Mouse (Mus musculus) left cerebral cortex, adult 2 months (tissue): ENCODE measurements around the gene Thap11. TPM values are rescaled to one million over a fixed set of nuclear protein-coding genes. Genes with fewer than 3 reads are reported as not detected.

Experiments
- DNase-seq, 2 experiments: peaks; one replicate each; pipeline ENCODE4 v3.0.0; 2021 to 2022; ENCODE audit warnings: low spot score in 2 of 2, mixed read lengths in 1 of 2; ENCODE audit errors: extremely low spot score in 1 of 2
- H3K27ac ChIP-seq: fragments of 200-600 bp; 2 replicates; pipeline ENCODE4 v1.8.1; 2022
- H3K4me3 ChIP-seq: fragments of 200-600 bp; 2 replicates; pipeline ENCODE4 v1.8.1; 2022
- CTCF ChIP-seq: fragments of 200-600 bp; IDR thresholded peaks from 2 replicates; pipeline ENCODE4 v1.8.1; 2022; ENCODE audit warnings: antibody characterized with exemption, mild to moderate bottlenecking, moderate library complexity
- intact Hi-C: fragments of 180-260 bp; cut with DNase I; formaldehyde crosslinking; loops from one replicate; pipeline ENCODE4 v1.15.1; 2025
- long read RNA-seq, 2 experiments: library from polyadenylated mRNA; stranded (forward); transcript quantifications; one replicate each; pipeline ENCODE4 v2.0.0; 2021; ENCODE audit warnings: borderline mapping rate in 2 of 2
- total RNA-seq, 2 experiments: library from RNA; stranded (reverse); gene quantifications; 2 replicates each; pipeline ENCODE4 v1.2.3; 2021

Gene Thap11
- 10 to 100 TPM; 38.1 to 41.0 TPM for total RNA-seq
- long read RNA-seq, experiment 1, transcript Thap11-201 (1 exons, 1,819 nt), result major isoform, 45 of 45 reads
- long read RNA-seq, experiment 1, partial matches to known transcripts, result 0 of 45 reads
- long read RNA-seq, experiment 1, other reads (novel, unspliced or antisense), result 0 of 45 reads
- long read RNA-seq, experiment 2, transcript Thap11-201 (1 exons, 1,819 nt), result major isoform, 24 of 24 reads
- long read RNA-seq, experiment 2, partial matches to known transcripts, result 0 of 24 reads
- long read RNA-seq, experiment 2, other reads (novel, unspliced or antisense), result 0 of 24 reads

DNA sequence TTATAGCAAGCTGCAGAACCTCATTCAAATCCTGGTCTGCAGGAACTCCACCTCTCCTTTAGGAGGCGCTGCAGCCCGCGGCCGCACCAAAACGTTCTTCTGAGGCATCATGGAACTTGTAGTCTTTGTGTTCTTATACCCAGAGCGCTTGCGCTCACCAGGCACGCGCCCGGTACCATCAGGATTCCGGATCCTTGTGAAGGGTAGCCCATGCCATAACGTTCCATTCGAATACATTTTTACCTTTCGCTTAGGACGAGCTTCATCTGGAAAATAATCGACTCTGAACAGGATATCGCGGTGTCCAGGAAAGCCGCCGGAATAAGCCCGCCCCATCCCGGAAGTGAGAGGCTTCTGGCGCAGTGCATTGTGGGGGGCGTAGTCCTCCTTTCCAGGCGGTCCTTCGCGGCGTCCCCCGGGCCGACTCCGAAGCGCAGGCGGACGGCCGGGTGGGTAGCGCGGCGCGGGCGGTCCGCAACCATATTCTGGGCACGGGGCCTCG, at the start of gene Thap11:
Gene Thap11, plus strand, starts transcription at position 418 of the 502 bp plus-strand sequence.
- Histone ChIP-seq H3K27ac (peak within 1 kb of the TSS; percentile 98), H3K4me3 (peak within 1 kb of the TSS; percentile 67)
- intact Hi-C loops, result loop anchor here (2.0 to 5.0 kb wide), 3 partner anchors 76 to 158 kb away; partner anchors contain the start of gene Ddx28
- DNase-seq, result peak; percentile 88
- TF ChIP-seq CTCF, result peak; percentile 90

DNA sequence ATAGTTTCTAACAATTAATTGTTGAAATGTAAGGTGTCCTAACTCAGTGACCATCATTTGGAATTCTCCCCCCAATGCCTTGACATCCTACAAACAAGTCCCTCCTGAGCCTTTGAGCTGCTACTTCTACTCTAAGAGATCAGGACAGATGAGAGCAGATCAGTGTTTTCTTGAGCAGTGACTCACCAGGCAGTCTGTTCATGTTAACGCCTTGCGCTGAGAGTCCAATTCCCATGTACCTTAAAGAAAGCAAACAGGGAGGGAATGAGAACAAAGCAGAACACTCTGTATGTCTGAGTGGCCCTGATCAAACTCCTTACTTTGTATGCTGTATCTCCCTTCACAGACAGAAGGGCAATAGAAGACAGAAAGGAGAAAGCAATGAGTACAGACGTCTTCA, 49.6 kb upstream of the Thap11 start:
- intact Hi-C loops, result no loop called here
- TF ChIP-seq CTCF, result no peak
- DNase-seq, result no peak
- Histone ChIP-seq H3K4me3 (no peak overlapping the region), H3K27ac (no peak overlapping the region)

DNA sequence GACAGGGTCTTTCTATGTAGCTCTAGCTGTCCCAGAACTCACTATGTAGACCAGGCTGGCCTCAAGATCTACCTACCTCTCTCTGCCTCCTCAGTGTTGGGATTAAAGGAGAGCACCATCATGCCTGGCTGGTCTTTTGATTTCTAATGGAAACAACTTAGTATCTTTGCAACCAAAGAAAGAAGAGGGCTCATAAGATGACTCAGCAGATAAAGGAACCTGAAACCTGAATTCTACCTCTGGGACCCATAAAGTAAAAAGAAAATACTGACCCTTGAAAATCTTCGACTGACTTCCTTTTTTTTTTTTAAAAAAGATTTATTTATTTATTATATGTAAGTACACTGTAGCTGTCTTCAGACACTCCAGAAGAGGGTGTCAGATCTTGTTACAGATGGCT, 49.0 kb upstream of the Thap11 start:
- Histone ChIP-seq H3K4me3 (no peak overlapping the region), H3K27ac (no peak overlapping the region)
- DNase-seq, result no peak
- TF ChIP-seq CTCF, result no peak
- intact Hi-C loops, result no loop called here

DNA sequence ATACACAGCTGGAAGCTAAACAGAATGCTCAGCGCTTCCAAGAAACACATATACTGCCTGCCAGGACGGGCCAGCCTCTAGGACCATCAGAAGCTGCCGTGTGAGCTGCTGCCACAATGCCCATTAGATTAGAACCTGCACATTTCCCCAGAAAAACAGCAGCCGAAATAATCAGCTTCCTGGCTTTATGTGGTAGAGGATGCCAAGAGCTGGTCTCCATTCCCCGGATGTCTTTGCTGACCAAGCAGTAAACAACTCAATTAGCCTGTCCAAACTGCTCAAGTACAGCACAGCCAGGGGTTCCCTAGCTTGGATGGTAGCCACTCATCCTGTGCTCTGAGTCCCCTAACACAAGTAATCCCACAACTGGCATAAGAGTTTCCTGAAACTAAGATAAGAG, 47.2 kb upstream of the Thap11 start:
- intact Hi-C loops, result no loop called here
- TF ChIP-seq CTCF, result no peak
- Histone ChIP-seq H3K4me3 (no peak overlapping the region), H3K27ac (no peak overlapping the region)
- no peak for DNase-seq

DNA sequence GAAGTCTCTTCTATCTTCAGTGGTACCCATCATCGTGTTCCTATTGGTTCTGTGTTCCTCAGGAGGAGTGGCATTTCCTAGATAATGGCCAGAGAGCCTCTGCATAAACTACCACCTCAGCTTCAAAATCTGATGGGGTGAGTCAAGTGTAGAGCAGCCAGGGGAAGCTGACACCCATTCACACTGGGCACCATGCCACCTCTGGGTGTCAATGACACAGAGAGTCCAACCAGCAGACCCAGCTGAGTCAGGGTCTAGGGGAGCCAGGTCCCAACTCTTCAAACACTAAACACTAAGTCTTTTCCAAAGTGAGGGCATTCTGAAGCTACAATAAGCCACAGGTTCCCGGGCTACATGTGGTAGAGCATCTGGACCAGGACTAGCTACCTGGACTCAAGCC, 46.5 kb upstream of the Thap11 start:
- H3K27ac ChIP-seq, result no peak overlapping the region
- no peak overlapping the region for H3K4me3 ChIP-seq
- no peak for TF ChIP-seq CTCF
- intact Hi-C loops, result no loop called here
- no peak for DNase-seq

DNA sequence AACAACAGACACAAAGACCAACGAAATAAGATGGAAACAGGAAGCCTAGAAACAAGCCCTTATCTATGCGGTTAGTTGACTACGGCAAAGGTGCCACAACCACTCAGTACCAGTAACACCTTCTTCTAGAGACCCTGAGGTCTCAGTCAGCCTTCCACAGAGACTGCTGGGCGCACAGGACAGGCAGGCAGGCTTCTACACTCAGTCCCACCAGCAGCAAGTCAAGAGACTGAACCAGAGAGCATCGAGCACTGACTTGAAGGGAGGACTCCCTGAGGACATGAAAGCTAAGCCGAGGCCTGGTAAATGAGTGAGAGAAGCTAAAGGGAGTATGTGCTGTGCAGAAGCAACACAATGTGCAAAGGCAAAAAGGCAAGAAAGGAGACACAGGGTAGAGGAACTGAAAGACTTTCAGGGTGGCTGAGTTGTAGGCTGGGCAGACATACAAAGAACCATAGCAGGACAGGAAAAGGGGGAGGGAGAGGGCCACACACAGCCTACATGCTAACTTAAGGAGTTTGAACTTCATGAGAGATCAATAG, 44.6 kb upstream of the Thap11 start:
- intact Hi-C loops, result no loop called here
- TF ChIP-seq CTCF, result no peak
- no peak overlapping the region; the same call in 1 of the 2 replicates for H3K27ac ChIP-seq

DNA sequence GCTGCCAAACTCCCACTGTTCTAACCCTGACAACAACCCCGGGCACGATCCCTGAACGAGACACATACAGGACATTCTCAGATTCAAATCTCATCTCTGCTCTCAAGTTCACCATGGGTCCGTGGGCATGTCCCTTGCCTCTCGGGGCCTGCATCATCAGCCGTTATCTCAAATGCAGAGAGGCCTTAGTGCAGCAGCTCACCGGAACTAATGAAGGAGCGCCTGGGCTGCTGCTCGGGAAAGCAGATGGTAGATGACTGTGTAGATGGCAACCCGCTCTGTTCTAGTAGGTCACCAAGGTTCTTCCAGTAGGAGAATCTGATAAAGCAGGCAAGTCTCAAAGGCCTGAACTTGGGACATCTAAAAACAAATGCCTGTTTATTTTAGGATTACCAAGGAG, 43.9 kb upstream of the Thap11 start:
- Histone ChIP-seq H3K27ac (no peak overlapping the region), H3K4me3 (no peak overlapping the region)
- TF ChIP-seq CTCF, result no peak
- DNase-seq, result no peak
- intact Hi-C loops, result no loop called here

More for the DNA sequence above, 44.6 kb upstream of the Thap11 start:
- DNase-seq, result no peak
- H3K4me3 ChIP-seq, result no peak overlapping the region

DNA sequence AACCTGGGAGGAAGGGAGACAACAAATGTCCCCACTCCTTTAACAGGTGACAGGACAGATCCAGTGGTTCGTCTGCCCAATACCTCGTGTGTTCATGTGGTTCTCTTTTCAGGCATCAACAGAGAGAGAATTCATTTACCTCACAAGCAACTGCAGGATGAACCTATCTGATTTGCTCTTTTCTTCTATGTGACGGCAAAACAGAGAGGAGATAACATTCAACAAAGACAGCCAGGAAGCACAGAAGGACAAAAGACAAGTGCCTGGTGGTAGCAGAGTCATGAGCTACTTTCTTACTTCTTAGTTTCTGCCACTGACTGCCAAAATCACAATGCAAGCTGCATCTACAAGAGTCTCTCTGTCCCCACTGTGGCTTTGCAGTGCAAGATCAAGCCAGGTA, 43.4 kb upstream of the Thap11 start:
- no peak overlapping the region for H3K27ac ChIP-seq
- TF ChIP-seq CTCF, result no peak
- no peak for DNase-seq
- no peak overlapping the region for H3K4me3 ChIP-seq
- intact Hi-C loops, result no loop called here

DNA sequence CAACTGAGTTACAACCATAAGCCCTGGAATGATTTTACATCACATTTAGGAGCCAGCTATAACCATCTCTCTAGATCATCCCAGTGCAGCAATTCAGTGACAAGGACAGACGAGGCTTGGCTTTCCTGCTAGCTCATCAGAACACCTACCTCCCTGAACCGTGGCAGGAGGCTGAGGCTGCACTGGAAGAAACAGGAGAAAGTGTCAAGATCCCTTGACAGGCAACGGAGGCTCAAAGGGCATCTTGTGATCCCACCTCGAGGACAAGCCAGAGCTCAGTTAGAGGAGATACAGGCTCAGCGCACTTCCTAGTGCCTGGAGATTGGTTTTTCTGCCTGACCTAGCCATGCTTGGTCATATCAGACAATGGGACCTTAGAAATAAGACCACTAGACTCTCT, 42.4 kb upstream of the Thap11 start:
- H3K4me3 ChIP-seq, result no peak overlapping the region
- DNase-seq, result no peak
- TF ChIP-seq CTCF, result no peak
- intact Hi-C loops, result no loop called here
- no peak overlapping the region for H3K27ac ChIP-seq

DNA sequence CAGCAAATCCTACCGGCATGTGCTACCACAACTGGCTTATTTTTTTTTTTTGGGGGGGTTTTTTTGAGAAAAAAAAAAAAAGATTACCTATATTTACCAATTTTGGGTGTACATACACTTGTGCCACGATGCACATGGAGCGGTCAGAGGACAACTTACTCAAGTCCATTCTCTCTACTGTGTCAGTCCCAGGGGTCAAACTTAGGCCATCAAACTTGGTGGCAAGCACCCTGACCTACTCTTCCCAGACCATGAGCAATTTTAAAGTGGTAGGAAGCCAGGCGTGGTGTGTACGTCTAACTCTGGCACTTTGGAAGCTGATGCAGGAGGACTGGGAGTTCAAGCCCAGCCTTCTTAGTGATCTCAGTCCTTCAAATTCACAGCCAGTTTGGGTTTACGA, 41.7 kb upstream of the Thap11 start:
- no peak overlapping the region for H3K27ac ChIP-seq
- no peak overlapping the region for H3K4me3 ChIP-seq
- DNase-seq, result no peak
- no peak for TF ChIP-seq CTCF
- intact Hi-C loops, result no loop called here

DNA sequence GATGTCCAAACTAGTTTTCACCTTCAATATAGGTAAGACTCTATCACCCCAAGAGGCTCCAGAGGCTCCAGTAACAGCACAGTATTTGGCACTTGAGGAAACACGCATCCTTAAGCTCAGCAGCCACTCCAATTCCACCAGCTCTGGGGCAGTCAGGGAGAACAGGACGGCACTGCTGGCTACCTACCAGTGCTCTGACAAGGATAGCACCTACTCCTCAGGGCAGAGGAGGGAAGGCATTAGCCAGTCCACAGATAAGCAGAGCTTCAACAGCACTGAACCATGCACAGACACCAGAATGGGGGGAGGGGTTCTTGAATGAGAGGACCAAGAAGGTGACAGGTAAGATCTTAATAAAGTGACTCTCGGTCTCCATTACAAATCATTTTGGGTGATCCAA, 35.3 kb upstream of the Thap11 start:
- Histone ChIP-seq H3K4me3 (no peak overlapping the region), H3K27ac (no peak overlapping the region)
- no peak for TF ChIP-seq CTCF
- intact Hi-C loops, result no loop called here
- no peak for DNase-seq

DNA sequence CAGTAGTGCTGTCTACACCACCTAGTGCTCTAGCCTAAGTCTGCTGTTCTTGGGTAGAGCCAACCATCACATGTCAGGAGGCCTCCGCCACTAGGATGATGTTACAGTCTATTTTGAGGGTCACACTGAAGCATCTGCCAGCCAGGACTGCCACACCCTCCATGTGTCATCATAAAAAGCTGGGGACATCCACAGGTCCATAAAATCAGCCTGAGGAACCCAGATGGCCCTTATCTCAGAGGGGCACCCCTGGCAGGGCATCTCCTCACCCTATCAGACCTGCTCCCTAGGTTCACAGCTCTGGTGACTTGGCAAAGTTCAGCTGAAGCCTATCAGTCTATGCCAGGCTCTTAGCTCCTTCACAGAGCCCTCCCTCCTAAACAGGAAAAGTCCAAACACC, 34.0 kb upstream of the Thap11 start:
- DNase-seq, result no peak
- H3K4me3 ChIP-seq, result no peak overlapping the region
- no peak overlapping the region for H3K27ac ChIP-seq
- intact Hi-C loops, result no loop called here
- TF ChIP-seq CTCF, result no peak

DNA sequence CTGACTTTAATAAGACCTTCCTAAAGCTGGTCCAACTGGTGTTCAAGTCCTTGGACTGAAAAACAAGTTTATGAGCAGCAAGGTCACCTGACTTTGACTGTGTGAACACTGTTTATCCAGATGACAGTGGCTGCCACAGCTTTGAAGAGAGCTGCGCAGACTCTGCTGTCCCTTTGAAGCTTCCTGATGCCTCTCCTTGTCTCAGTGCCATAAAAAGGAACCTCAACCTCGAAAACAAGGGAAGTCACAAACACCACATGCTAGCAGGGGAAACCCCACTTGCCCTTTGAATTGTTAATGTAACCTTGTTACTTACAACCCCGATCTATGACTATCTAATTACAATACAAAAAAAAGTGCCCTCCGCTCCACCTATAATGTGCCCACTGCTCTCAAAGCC, 29.4 kb upstream of the Thap11 start:
- TF ChIP-seq CTCF, result no peak
- intact Hi-C loops, result no loop called here

More for the DNA sequence above, 29.4 kb upstream of the Thap11 start:
- Histone ChIP-seq H3K27ac (no peak overlapping the region), H3K4me3 (no peak overlapping the region; the same call in 1 of the 2 replicates)
- DNase-seq, result no peak
